Mouse (Mus musculus) hindbrain, embryonic 11.5 days (tissue): ENCODE results near the gene Gfod2. TPM values are rescaled to one million over a fixed set of nuclear protein-coding genes. Genes with fewer than 3 reads are reported as not detected.

Experiments
- ATAC-seq: fragments of 200-750 bp; cut with Nextera tagmentation; 2 replicates; pipeline ENCODE4 v1.8.0; 2017; ENCODE audit warnings: mild to moderate bottlenecking, moderate TSS enrichment, moderate library complexity; ENCODE audit not compliant: low FRiP score
- DNase-seq: peaks from one replicate; pipeline ENCODE4 v3.0.0-alpha.2; 2015; ENCODE audit warnings: low spot score
- H3K27ac ChIP-seq: fragments of 300-500 bp; sonication (generic); 2 replicates; pipeline ENCODE4 v1.5.1; 2014; ENCODE audit warnings: mild to moderate bottlenecking, low read depth, low read length
- H3K27me3 ChIP-seq: fragments of 300-500 bp; sonication (generic); 2 replicates; pipeline ENCODE4 v1.6.1; 2014; ENCODE audit warnings: mild to moderate bottlenecking, low read length, moderate library complexity, mixed read lengths; ENCODE audit not compliant: control insufficient read depth, insufficient read depth
- H3K36me3 ChIP-seq: fragments of 300-500 bp; sonication (generic); 2 replicates; pipeline ENCODE4 v1.6.1; 2014; ENCODE audit warnings: mild to moderate bottlenecking, low read length, moderate library complexity, mixed read lengths; ENCODE audit not compliant: control insufficient read depth, insufficient read depth
- H3K4me1 ChIP-seq: fragments of 300-500 bp; sonication (generic); replicated peaks from 2 replicates; pipeline ENCODE4 v1.6.1; 2014; ENCODE audit warnings: low read length, mixed read lengths; ENCODE audit not compliant: control insufficient read depth, insufficient read depth
- H3K4me2 ChIP-seq: fragments of 300-500 bp; sonication (generic); replicated peaks from 2 replicates; pipeline ENCODE4 v1.6.1; 2014; ENCODE audit warnings: mild to moderate bottlenecking, low read depth, low read length
- H3K4me3 ChIP-seq: fragments of 300-500 bp; sonication (generic); 2 replicates; pipeline ENCODE4 v1.5.1; 2014; ENCODE audit warnings: low read depth, low read length
- H3K9ac ChIP-seq: fragments of 300-500 bp; sonication (generic); 2 replicates; pipeline ENCODE4 v1.6.1; 2014; ENCODE audit warnings: low read depth, low read length
- H3K9me3 ChIP-seq: fragments of 300-500 bp; sonication (generic); 2 replicates; pipeline ENCODE4 v1.6.1; 2016; ENCODE audit warnings: low read length; ENCODE audit not compliant: control insufficient read depth
- WGBS: fragments of 180-500 bp; shearing (Covaris S2); extraction: QIAGEN DNeasy Blood & Tissue Kit; methylation state at CpG from one replicate; pipeline ENCODE4 v1.1.7; 2014; 5-methylcytosine and 5-hydroxymethylcytosine counted together
- polyA plus RNA-seq: library from polyadenylated mRNA; unstranded; fragments of >200 nt; fragmentation: Nextera tagmentation; extraction: Ambion mirVana; gene quantifications from 2 replicates; pipeline ENCODE4 v1.2.1, GENCODE M21; 2014

Gene Gfod2
- polyA plus RNA-seq, 1 experiment from 2014 or later = 38.3 TPM

- no peaks in the 10 kb centered on the region for H3K9me3 ChIP-seq
- no peak overlapping the region for H3K9ac ChIP-seq
- ATAC-seq = peak; percentile 43
- H3K4me3 ChIP-seq = no peak overlapping the region
- H3K36me3 ChIP-seq = 0 out of 2 replicates have a peak, but pooled peaks cover 2% of the 10 kb centered on the region
- H3K27ac ChIP-seq = no peak overlapping the region
- H3K4me2 ChIP-seq = no peak overlapping the region
- H3K4me1 ChIP-seq = no peaks in the 10 kb centered on the region
- WGBS = 5% methylated on average over 3 of the region's 3 CpGs
- H3K27me3 ChIP-seq = no peaks in the 10 kb centered on the region
- peak; percentile 93 for DNase-seq
These were observed 44.3 kb downstream of the Gfod2 start for GRCm38 (mm10) chr8:105714139-105714538.

- no peak overlapping the region for H3K9ac ChIP-seq
- ATAC-seq (no peak), DNase-seq (no peak)
- H3K27ac ChIP-seq = no peak overlapping the region
- H3K27me3 ChIP-seq = no peaks in the 10 kb centered on the region
- no peak overlapping the region for H3K4me3 ChIP-seq
- H3K4me2 ChIP-seq = no peak overlapping the region
- H3K9me3 ChIP-seq = no peaks in the 10 kb centered on the region
- 84% methylated on average over 3 of the region's 3 CpGs for WGBS
- H3K36me3 ChIP-seq = 0 out of 2 replicates have a peak, but pooled peaks cover 2% of the 10 kb centered on the region
- H3K4me1 ChIP-seq = no peaks in the 10 kb centered on the region; the same call in 1 of the 2 replicates
These were observed 46.2 kb downstream of the Gfod2 start for GRCm38 (mm10) chr8:105712286-105712685.

- Histone ChIP-seq H3K36me3 (no peaks in the 10 kb centered on the region), H3K4me1 (no peaks in the 10 kb centered on the region; the same call in 1 of the 2 replicates), H3K27ac (no peak overlapping the region), H3K9me3 (no peaks in the 10 kb centered on the region), H3K4me3 (no peak overlapping the region), H3K4me2 (no peak overlapping the region), H3K27me3 (no peaks in the 10 kb centered on the region), H3K9ac (no peak overlapping the region)
- 63% methylated on average over 14 of the region's 14 CpGs for WGBS
- DNase-seq = no peak
- no peak for ATAC-seq
These were observed 49.1 kb downstream of the Gfod2 start for GRCm38 (mm10) chr8:105709317-105709716.

- 95% methylated on average over 8 of the region's 8 CpGs for WGBS
- Histone ChIP-seq H3K9ac (no peak overlapping the region), H3K27ac (no peak overlapping the region), H3K36me3 (no peaks in the 10 kb centered on the region), H3K4me3 (no peak overlapping the region), H3K4me2 (no peak overlapping the region), H3K4me1 (no peaks in the 10 kb centered on the region; the same call in 1 of the 2 replicates), H3K27me3 (no peaks in the 10 kb centered on the region), H3K9me3 (no peaks in the 10 kb centered on the region)
- DNase-seq = no peak
- ATAC-seq = no peak
These were observed 49.8 kb downstream of the Gfod2 start for GRCm38 (mm10) chr8:105708675-105709074.

DNA sequence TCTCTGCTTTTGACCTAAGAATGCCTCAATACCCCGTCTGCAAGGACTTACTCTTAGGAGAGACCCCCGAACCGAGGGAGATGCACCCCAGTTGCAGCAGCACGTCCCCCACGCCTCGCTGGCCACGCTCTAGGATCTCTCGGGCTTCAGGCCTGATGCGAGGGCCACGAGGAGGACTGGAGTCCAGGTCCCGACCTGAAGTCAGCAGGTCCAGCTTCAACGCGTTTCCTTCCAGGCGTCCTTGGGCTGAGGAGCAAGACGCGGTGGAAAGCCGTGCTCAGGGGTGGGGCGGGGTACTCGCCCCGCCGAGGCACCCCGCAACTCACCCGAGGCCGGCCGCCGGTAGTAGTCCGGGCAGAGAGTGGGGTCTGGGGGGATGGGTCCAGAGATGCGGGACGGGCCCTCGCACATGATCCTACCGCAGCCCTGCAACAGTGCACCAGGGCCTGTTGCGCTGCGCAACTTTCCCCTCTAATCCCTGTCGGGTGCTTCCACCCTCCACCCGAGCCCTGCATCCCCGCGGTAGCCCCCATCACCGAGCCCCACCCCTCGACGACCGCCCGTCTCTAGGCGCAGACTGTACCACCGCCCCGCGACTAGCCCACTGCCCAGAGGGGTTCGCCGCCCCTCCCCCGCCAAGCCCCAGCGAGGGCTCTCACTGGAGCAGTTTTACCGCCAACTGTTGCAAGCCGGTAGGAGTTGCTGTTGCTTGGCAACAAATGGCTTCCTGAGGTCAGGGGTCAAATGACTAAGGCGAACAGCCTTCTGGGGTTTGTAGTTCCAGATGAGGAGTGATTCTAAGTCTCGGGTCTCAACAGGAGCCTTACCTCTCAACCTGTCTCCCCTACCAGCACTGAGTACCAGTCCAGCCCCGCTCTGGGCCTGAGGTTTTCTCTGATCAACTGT is 50.7 kb downstream of the Gfod2 start, which contains the start of the genes 4933405L10Rik and Enkd1:
TSS of gene 4933405L10Rik (plus strand) at position 158 of the 906 bp plus-strand sequence.
TSS of gene Enkd1 (minus strand) at position 713 of the 906 bp plus-strand sequence.
- Histone ChIP-seq H3K27ac (0 out of 2 replicates have a peak within 1 kb of the TSS, but pooled peaks have one; percentile 24), H3K36me3 (no peaks in the 10 kb centered on the region), H3K9ac (peak within 1 kb of the TSS; percentile 70), H3K4me1 (no peaks in the 10 kb centered on the region; the same call in 1 of the 2 replicates), H3K4me2 (peak within 1 kb of the TSS; percentile 90), H3K4me3 (peak within 1 kb of the TSS; percentile 67), H3K9me3 (no peaks in the 10 kb centered on the region), H3K27me3 (no peaks in the 10 kb centered on the region)
- 1% methylated on average over 55 of the region's 55 CpGs for WGBS
- DNase-seq (peak; percentile 95), ATAC-seq (peak; percentile 90)

DNA sequence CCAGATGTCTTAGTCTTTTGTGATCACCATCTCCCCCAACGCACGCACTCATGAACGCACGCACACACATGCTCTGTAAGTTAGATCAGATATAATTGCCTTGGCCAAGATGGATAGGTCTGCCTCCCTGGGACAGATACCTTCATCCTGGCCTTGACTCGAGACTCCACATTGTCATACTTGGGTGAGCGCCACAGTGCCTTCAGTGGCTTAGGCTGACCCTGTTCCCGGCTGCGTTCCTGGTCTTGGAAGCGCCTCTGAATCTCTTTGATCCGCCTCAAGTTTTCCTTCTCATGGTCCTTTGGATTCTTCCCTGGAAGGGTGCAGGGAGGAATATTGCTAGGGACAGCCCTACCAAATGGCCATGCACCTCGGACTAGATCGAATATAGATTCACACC is 52.0 kb downstream of the Gfod2 start:
- ATAC-seq (no peak), DNase-seq (no peak)
- Histone ChIP-seq H3K36me3 (no peaks in the 10 kb centered on the region), H3K4me2 (peak overlapping the region; percentile 90; the same call in 1 of the 2 replicates), H3K4me3 (peak overlapping the region; percentile 67; the same call in 1 of the 2 replicates), H3K27me3 (no peaks in the 10 kb centered on the region), H3K9me3 (no peaks in the 10 kb centered on the region), H3K4me1 (no peaks in the 10 kb centered on the region; the same call in 1 of the 2 replicates), H3K9ac (no peak overlapping the region), H3K27ac (no peak overlapping the region)
- 80% methylated on average over 12 of the region's 12 CpGs for WGBS

DNA sequence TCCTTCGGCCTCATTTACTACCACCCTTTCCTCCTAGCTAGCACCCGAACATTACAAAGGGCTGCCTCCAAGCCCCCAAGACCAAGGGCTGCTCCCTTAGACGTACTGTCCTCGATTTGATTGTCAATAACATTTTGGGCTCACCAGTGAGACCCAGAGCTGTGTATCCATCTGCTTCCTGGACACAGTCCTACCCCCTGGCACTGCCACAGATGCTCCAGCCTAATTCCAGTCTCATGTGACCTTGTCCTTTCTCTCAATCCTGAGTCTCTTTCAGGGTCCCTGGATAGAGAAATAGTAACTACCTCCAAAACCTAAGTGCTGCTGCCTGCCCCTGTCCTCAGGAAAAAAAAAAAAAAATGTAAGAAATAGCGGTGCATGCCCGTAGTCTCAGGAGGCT is 53.5 kb downstream of the Gfod2 start:
- Histone ChIP-seq H3K4me1 (no peaks in the 10 kb centered on the region; the same call in none of the 2 replicates), H3K27me3 (no peaks in the 10 kb centered on the region), H3K27ac (no peak overlapping the region), H3K4me2 (no peak overlapping the region), H3K9ac (no peak overlapping the region), H3K36me3 (no peaks in the 10 kb centered on the region), H3K9me3 (no peaks in the 10 kb centered on the region), H3K4me3 (no peak overlapping the region)
- no peak for DNase-seq
- WGBS = 93% methylated on average over 6 of the region's 6 CpGs
- no peak for ATAC-seq

- Histone ChIP-seq H3K4me3 (no peak overlapping the region), H3K27me3 (no peaks in the 10 kb centered on the region), H3K4me2 (no peak overlapping the region), H3K9me3 (no peaks in the 10 kb centered on the region), H3K36me3 (no peaks in the 10 kb centered on the region), H3K9ac (no peak overlapping the region), H3K4me1 (no peaks in the 10 kb centered on the region; the same call in none of the 2 replicates), H3K27ac (no peak overlapping the region)
- WGBS = 88% methylated on average over 34 of the region's 34 CpGs
- ATAC-seq (no peak), DNase-seq (no peak)
These were observed 54.2 kb downstream of the Gfod2 start for GRCm38 (mm10) chr8:105704146-105704812.
